Mouse (Mus musculus) E14TG2a.4 (cell line): Measurements from ENCODE around the gene Crtc1.

ENCODE experiments used
- CTCF ChIP-seq: conservative IDR thresholded peaks from 2 replicates; pipeline ENCODE4 v1.5.1; 2014; ENCODE audit warnings: low read length
- NANOG ChIP-seq: IDR thresholded peaks from 2 replicates; pipeline ENCODE4 v1.6.1; 2014; ENCODE audit warnings: borderline replicate concordance, low read length, mixed read lengths
- POU5F1 ChIP-seq: IDR thresholded peaks from 2 replicates; pipeline ENCODE4 v1.6.1; 2014; ENCODE audit warnings: low read length, borderline replicate concordance

DNA sequence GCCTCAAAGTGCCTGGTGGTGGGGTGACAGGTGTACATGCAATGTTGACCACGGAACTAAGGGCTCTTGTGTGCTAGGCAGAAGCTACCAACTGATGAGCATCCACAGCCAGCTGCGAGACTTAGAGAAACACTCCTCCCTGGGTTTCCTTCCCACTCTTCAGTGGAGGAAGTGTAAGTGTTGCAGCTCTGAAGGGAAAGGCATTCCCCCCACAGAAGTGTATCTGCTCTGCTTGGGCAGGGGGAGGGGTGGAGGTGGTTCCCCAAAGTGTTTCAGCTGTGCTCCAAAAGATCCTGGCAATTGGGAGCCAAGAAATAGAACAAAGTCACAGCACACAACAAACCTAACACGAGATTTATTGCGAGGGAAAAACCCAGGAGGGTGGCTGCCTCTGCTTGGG lies 85.4 kb downstream of the Crtc1 start:
- TF ChIP-seq CTCF: no peak
- TF ChIP-seq POU5F1: no peak
- TF ChIP-seq NANOG: no peak
